Mouse (Mus musculus): ENCODE measurements around the gene Atad3a. TPM values are rescaled to one million over a fixed set of nuclear protein-coding genes. Genes with fewer than 3 reads are reported as not detected.

The Atad3a gene
- total and polyA plus RNA-seq, 2 experiments from 2014 or later = 68.6 to 79.2 TPM

- peaks cover 12% of the 10 kb centered on the region for H3K4me1 ChIP-seq (ENCODE audit: insufficient read depth)
- no peaks in the 10 kb centered on the region for H3K9me3 ChIP-seq (ENCODE audit: low read length)
- peak overlapping the region; percentile 69; the same call in 1 of the 2 replicates for H3K27ac ChIP-seq (ENCODE audit: low read depth, low read length)
- peak overlapping the region; percentile 50 for H3K4me3 ChIP-seq (ENCODE audit: low read depth, low read length)
- H3K27me3 ChIP-seq (ENCODE audit: insufficient read depth, low read length) = no peaks in the 10 kb centered on the region
- WGBS = 2% methylated on average over 39 of the region's 39 CpGs
- peak overlapping the region; percentile 90 for H3K4me2 ChIP-seq (ENCODE audit: low read depth)
- peak overlapping the region; percentile 72 for H3K9ac ChIP-seq
- H3K36me3 ChIP-seq (ENCODE audit: insufficient read depth) = no peaks in the 10 kb centered on the region
- DNase-seq (peak; percentile 89), ATAC-seq (peak; percentile 80)
- peak; percentile 100 for TF ChIP-seq CTCF (IDR thresholded peaks at IDR 0.05; ENCODE audit: low read depth)
Observed at GRCm38 (mm10) chr4:155769880-155770512, 9.1 kb upstream of the Atad3a start.

GRCm38 (mm10) chr4:155769496-155769879 lies 8.6 kb upstream of the Atad3a start:
- ATAC-seq (no peak), DNase-seq (no peak)
- Histone ChIP-seq H3K36me3 (ENCODE audit: insufficient read depth) (no peaks in the 10 kb centered on the region), H3K4me3 (ENCODE audit: low read depth, low read length) (peak overlapping the region; percentile 50), H3K27ac (ENCODE audit: low read depth, low read length) (no peak overlapping the region), H3K9me3 (ENCODE audit: low read length) (no peaks in the 10 kb centered on the region), H3K9ac (peak overlapping the region; percentile 72), H3K27me3 (ENCODE audit: insufficient read depth, low read length) (no peaks in the 10 kb centered on the region), H3K4me1 (ENCODE audit: insufficient read depth) (peaks cover 7% of the 10 kb centered on the region; the same call in 1 of the 2 replicates), H3K4me2 (ENCODE audit: low read depth) (peak overlapping the region; percentile 90)
- WGBS = 57% methylated on average over 5 of the region's 5 CpGs
- TF ChIP-seq CTCF (IDR thresholded peaks at IDR 0.05; ENCODE audit: low read depth) = no peak

- no peak overlapping the region for H3K27ac ChIP-seq (ENCODE audit: low read depth, low read length)
- no peak overlapping the region for H3K4me3 ChIP-seq (ENCODE audit: low read depth, low read length)
- no peaks in the 10 kb centered on the region for H3K9me3 ChIP-seq (ENCODE audit: low read length)
- 94% methylated on average over 3 of the region's 3 CpGs for WGBS
- H3K9ac ChIP-seq = no peak overlapping the region
- TF ChIP-seq CTCF (IDR thresholded peaks at IDR 0.05; ENCODE audit: low read depth) = no peak
- H3K4me1 ChIP-seq (ENCODE audit: insufficient read depth) = peaks cover 14% of the 10 kb centered on the region
- H3K4me2 ChIP-seq (ENCODE audit: low read depth) = no peak overlapping the region
- DNase-seq (no peak), ATAC-seq (no peak)
- no peaks in the 10 kb centered on the region for H3K27me3 ChIP-seq (ENCODE audit: insufficient read depth, low read length)
- H3K36me3 ChIP-seq (ENCODE audit: insufficient read depth) = no peaks in the 10 kb centered on the region; the same call in 1 of the 2 replicates
Observed at GRCm38 (mm10) chr4:155762357-155762756, 1.5 kb upstream of the Atad3a start.

GRCm38 (mm10) chr4:155761356-155762099 lies 635 bp upstream of the Atad3a start:
- Histone ChIP-seq H3K4me1 (ENCODE audit: insufficient read depth) (peaks cover 14% of the 10 kb centered on the region), H3K9ac (peak overlapping the region; percentile 29; the same call in 1 of the 2 replicates), H3K9me3 (ENCODE audit: low read length) (no peaks in the 10 kb centered on the region), H3K4me3 (ENCODE audit: low read depth, low read length) (peak overlapping the region; percentile 76), H3K27ac (ENCODE audit: low read depth, low read length) (no peak overlapping the region), H3K27me3 (ENCODE audit: insufficient read depth, low read length) (no peaks in the 10 kb centered on the region), H3K4me2 (ENCODE audit: low read depth) (peak overlapping the region; percentile 97), H3K36me3 (ENCODE audit: insufficient read depth) (no peaks in the 10 kb centered on the region; the same call in 1 of the 2 replicates)
- DNase-seq = no peak
- no peak for ATAC-seq
- WGBS = 2% methylated on average over 28 of the region's 28 CpGs
- TF ChIP-seq CTCF (IDR thresholded peaks at IDR 0.05; ENCODE audit: low read depth) = no peak

- DNase-seq = no peak
- H3K9ac ChIP-seq = peak overlapping the region; percentile 76
- peak overlapping the region; percentile 97 for H3K4me2 ChIP-seq (ENCODE audit: low read depth)
- 2% methylated on average over 10 of the region's 10 CpGs for WGBS
- peaks cover 14% of the 10 kb centered on the region for H3K4me1 ChIP-seq (ENCODE audit: insufficient read depth)
- no peaks in the 10 kb centered on the region for H3K9me3 ChIP-seq (ENCODE audit: low read length)
- ATAC-seq = 0 out of 2 replicates have a peak, but pooled peaks have one; percentile 24
- peak; percentile 39; the same call in 1 of the 2 replicates for TF ChIP-seq CTCF (IDR thresholded peaks at IDR 0.05; ENCODE audit: low read depth)
- H3K4me3 ChIP-seq (ENCODE audit: low read depth, low read length) = peak overlapping the region; percentile 76
- H3K27me3 ChIP-seq (ENCODE audit: insufficient read depth, low read length) = no peaks in the 10 kb centered on the region
- H3K36me3 ChIP-seq (ENCODE audit: insufficient read depth) = peaks cover 13% of the 10 kb centered on the region
- H3K27ac ChIP-seq (ENCODE audit: low read depth, low read length) = no peak overlapping the region
Observed at GRCm38 (mm10) chr4:155759862-155760612, 856 bp downstream of the Atad3a start.

- Histone ChIP-seq H3K4me3 (ENCODE audit: low read depth, low read length) (no peak overlapping the region), H3K9ac (no peak overlapping the region), H3K36me3 (ENCODE audit: insufficient read depth) (peaks cover 38% of the 10 kb centered on the region), H3K27me3 (ENCODE audit: insufficient read depth, low read length) (no peaks in the 10 kb centered on the region), H3K9me3 (ENCODE audit: low read length) (no peaks in the 10 kb centered on the region), H3K27ac (ENCODE audit: low read depth, low read length) (no peak overlapping the region), H3K4me1 (ENCODE audit: insufficient read depth) (peaks cover 14% of the 10 kb centered on the region), H3K4me2 (ENCODE audit: low read depth) (no peak overlapping the region)
- WGBS = 74% methylated on average over 12 of the region's 12 CpGs
- ATAC-seq = no peak
- DNase-seq = no peak
- no peak for TF ChIP-seq CTCF (IDR thresholded peaks at IDR 0.05; ENCODE audit: low read depth)
Observed at GRCm38 (mm10) chr4:155757011-155757410, 3.9 kb downstream of the Atad3a start.

Measured in forebrain, postnatal 0 days (tissue).